Mouse (Mus musculus): ENCODE data around the gene Chst11. TPM values are rescaled to one million over a fixed set of nuclear protein-coding genes. Genes with fewer than 3 reads are reported as not detected.

The Chst11 gene
- polyA plus RNA-seq, 1 experiment from 2014 or later, result 5.4 TPM

DNA sequence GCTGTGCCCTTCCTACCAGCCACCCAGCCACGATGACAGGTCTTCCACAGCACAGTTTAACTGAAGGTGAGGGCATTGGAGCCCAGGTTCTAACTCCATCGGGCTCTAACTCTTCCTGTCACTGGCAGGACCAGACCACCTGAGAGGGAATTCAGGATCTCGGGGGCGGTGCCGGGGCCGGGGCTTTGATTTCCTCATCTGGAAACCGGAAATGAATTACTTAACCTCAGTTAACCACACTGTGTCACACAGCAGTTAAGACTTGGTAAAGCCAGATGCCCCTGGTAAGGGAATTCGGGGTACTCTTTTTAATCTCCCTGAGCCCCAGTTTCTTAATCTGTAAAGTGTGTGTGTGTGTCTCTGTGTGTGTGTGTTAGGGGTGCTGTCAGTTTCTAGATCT, 115.6 kb downstream of the Chst11 start:
- ATAC-seq (ENCODE audit: low FRiP score, low TSS enrichment), result no peak
- Histone ChIP-seq H3K27ac (ENCODE audit: low read depth, low read length) (peak overlapping the region; percentile 9; the same call in 1 of the 2 replicates), H3K9ac (ENCODE audit: low read depth, low read length) (no peak overlapping the region), H3K9me3 (ENCODE audit: control insufficient read depth, low read length) (no peaks in the 10 kb centered on the region), H3K4me3 (ENCODE audit: low read length) (no peak overlapping the region), H3K27me3 (ENCODE audit: control insufficient read depth, insufficient read depth, low read length) (no peaks in the 10 kb centered on the region), H3K36me3 (ENCODE audit: control insufficient read depth, insufficient read depth, low read length) (no peaks in the 10 kb centered on the region), H3K4me2 (replicated peaks; ENCODE audit: low read depth, low read length) (no peak overlapping the region), H3K4me1 (ENCODE audit: control insufficient read depth, insufficient read depth, low read length) (peaks cover 50% of the 10 kb centered on the region)
- 36% methylated on average over 8 of the region's 8 CpGs for WGBS

GRCm38 (mm10) chr10:83101421-83102207, 116.3 kb downstream of the Chst11 start:
- 83% methylated on average over 9 of the region's 9 CpGs for WGBS
- Histone ChIP-seq H3K9me3 (ENCODE audit: control insufficient read depth, low read length) (no peaks in the 10 kb centered on the region), H3K4me1 (ENCODE audit: control insufficient read depth, insufficient read depth, low read length) (peaks cover 50% of the 10 kb centered on the region), H3K9ac (ENCODE audit: low read depth, low read length) (no peak overlapping the region), H3K27me3 (ENCODE audit: control insufficient read depth, insufficient read depth, low read length) (no peaks in the 10 kb centered on the region), H3K4me2 (replicated peaks; ENCODE audit: low read depth, low read length) (no peak overlapping the region), H3K36me3 (ENCODE audit: control insufficient read depth, insufficient read depth, low read length) (no peaks in the 10 kb centered on the region), H3K4me3 (ENCODE audit: low read length) (no peak overlapping the region), H3K27ac (ENCODE audit: low read depth, low read length) (peak overlapping the region; percentile 9; the same call in 1 of the 2 replicates)
- ATAC-seq (ENCODE audit: low FRiP score, low TSS enrichment), result no peak

GRCm38 (mm10) chr10:83102745-83103144, 117.4 kb downstream of the Chst11 start:
- H3K4me3 ChIP-seq (ENCODE audit: low read length), result no peak overlapping the region
- WGBS, result 26% methylated on average over 15 of the region's 15 CpGs
- H3K4me2 ChIP-seq (replicated peaks; ENCODE audit: low read depth, low read length), result no peak overlapping the region
- ATAC-seq (ENCODE audit: low FRiP score, low TSS enrichment), result no peak
- no peak overlapping the region for H3K27ac ChIP-seq (ENCODE audit: low read depth, low read length)
- H3K9me3 ChIP-seq (ENCODE audit: control insufficient read depth, low read length), result no peaks in the 10 kb centered on the region
- no peaks in the 10 kb centered on the region for H3K27me3 ChIP-seq (ENCODE audit: control insufficient read depth, insufficient read depth, low read length)
- H3K36me3 ChIP-seq (ENCODE audit: control insufficient read depth, insufficient read depth, low read length), result no peaks in the 10 kb centered on the region
- H3K9ac ChIP-seq (ENCODE audit: low read depth, low read length), result no peak overlapping the region
- peaks cover 47% of the 10 kb centered on the region for H3K4me1 ChIP-seq (ENCODE audit: control insufficient read depth, insufficient read depth, low read length)

- no peaks in the 10 kb centered on the region for H3K36me3 ChIP-seq (ENCODE audit: control insufficient read depth, insufficient read depth, low read length)
- H3K4me1 ChIP-seq (ENCODE audit: control insufficient read depth, insufficient read depth, low read length), result peaks cover 38% of the 10 kb centered on the region
- ATAC-seq (ENCODE audit: low FRiP score, low TSS enrichment), result no peak
- no peak overlapping the region for H3K4me2 ChIP-seq (replicated peaks; ENCODE audit: low read depth, low read length)
- no peaks in the 10 kb centered on the region for H3K27me3 ChIP-seq (ENCODE audit: control insufficient read depth, insufficient read depth, low read length)
- H3K9me3 ChIP-seq (ENCODE audit: control insufficient read depth, low read length), result no peaks in the 10 kb centered on the region
- 61% methylated on average over 8 of the region's 8 CpGs for WGBS
- H3K27ac ChIP-seq (ENCODE audit: low read depth, low read length), result no peak overlapping the region
- no peak overlapping the region for H3K9ac ChIP-seq (ENCODE audit: low read depth, low read length)
- no peak overlapping the region for H3K4me3 ChIP-seq (ENCODE audit: low read length)
Observed at GRCm38 (mm10) chr10:83104221-83104620, 118.9 kb downstream of the Chst11 start.

- Histone ChIP-seq H3K4me2 (replicated peaks; ENCODE audit: low read depth, low read length) (no peak overlapping the region), H3K27ac (ENCODE audit: low read depth, low read length) (no peak overlapping the region), H3K27me3 (ENCODE audit: control insufficient read depth, insufficient read depth, low read length) (no peaks in the 10 kb centered on the region), H3K36me3 (ENCODE audit: control insufficient read depth, insufficient read depth, low read length) (no peaks in the 10 kb centered on the region), H3K9ac (ENCODE audit: low read depth, low read length) (no peak overlapping the region), H3K4me1 (ENCODE audit: control insufficient read depth, insufficient read depth, low read length) (peaks cover 28% of the 10 kb centered on the region), H3K9me3 (ENCODE audit: control insufficient read depth, low read length) (no peaks in the 10 kb centered on the region), H3K4me3 (ENCODE audit: low read length) (no peak overlapping the region)
- ATAC-seq (ENCODE audit: low FRiP score, low TSS enrichment), result no peak
- WGBS, result 66% methylated on average over 7 of the region's 7 CpGs
Observed at GRCm38 (mm10) chr10:83106152-83106746, 121.0 kb downstream of the Chst11 start.

GRCm38 (mm10) chr10:83107385-83107784, 122.1 kb downstream of the Chst11 start:
- no peak for ATAC-seq (ENCODE audit: low FRiP score, low TSS enrichment)
- Histone ChIP-seq H3K27me3 (ENCODE audit: control insufficient read depth, insufficient read depth, low read length) (no peaks in the 10 kb centered on the region), H3K9me3 (ENCODE audit: control insufficient read depth, low read length) (no peaks in the 10 kb centered on the region), H3K4me3 (ENCODE audit: low read length) (no peak overlapping the region), H3K27ac (ENCODE audit: low read depth, low read length) (no peak overlapping the region), H3K4me2 (replicated peaks; ENCODE audit: low read depth, low read length) (no peak overlapping the region), H3K4me1 (ENCODE audit: control insufficient read depth, insufficient read depth, low read length) (peaks cover 23% of the 10 kb centered on the region), H3K36me3 (ENCODE audit: control insufficient read depth, insufficient read depth, low read length) (no peaks in the 10 kb centered on the region), H3K9ac (ENCODE audit: low read depth, low read length) (no peak overlapping the region)
- WGBS, result 45% methylated on average over 8 of the region's 8 CpGs

DNA sequence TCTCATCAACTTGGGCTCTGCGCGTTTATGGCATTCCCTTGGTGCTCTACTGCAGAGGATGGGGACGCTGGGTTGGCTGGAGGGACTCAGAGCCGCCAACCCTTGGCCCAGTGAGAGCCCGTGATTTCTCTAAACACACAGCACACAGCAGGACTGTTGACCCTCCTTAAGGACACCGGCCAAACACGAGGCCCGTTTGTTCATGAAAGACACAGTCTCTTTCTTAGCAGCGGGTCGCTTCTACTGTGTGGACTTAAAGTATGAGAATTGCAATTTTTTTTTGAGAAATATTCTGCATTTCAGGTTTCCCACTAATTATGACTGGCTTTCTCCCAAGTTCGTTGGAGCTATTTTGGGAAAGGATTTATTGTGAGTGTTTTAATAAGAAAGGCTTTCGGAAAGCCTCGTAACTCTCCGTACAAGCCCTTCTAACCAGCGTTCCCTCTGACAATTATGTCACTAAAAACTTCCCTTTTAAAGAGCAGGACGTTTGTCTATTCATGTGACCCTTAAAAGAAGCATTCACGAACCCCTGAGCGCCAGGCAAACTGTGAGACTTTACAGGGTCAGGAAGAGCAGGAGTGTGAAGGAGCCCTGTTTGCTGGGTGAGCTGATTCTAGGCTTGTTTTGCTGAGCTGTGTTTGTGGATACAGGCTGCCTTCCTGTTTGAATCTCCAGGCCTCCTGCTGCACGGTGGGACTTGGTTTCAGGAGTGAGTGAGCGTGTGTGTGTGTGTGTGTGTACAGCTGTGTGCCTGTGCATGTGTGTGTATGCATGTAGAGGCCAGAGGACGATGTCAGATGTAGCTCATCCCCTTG, 122.8 kb downstream of the Chst11 start:
- Histone ChIP-seq H3K4me1 (ENCODE audit: control insufficient read depth, insufficient read depth, low read length) (peaks cover 16% of the 10 kb centered on the region), H3K9ac (ENCODE audit: low read depth, low read length) (no peak overlapping the region), H3K36me3 (ENCODE audit: control insufficient read depth, insufficient read depth, low read length) (no peaks in the 10 kb centered on the region), H3K4me2 (replicated peaks; ENCODE audit: low read depth, low read length) (no peak overlapping the region), H3K4me3 (ENCODE audit: low read length) (no peak overlapping the region), H3K27ac (ENCODE audit: low read depth, low read length) (no peak overlapping the region), H3K9me3 (ENCODE audit: control insufficient read depth, low read length) (no peaks in the 10 kb centered on the region), H3K27me3 (ENCODE audit: control insufficient read depth, insufficient read depth, low read length) (no peaks in the 10 kb centered on the region)
- WGBS, result 54% methylated on average over 21 of the region's 21 CpGs
- ATAC-seq (ENCODE audit: low FRiP score, low TSS enrichment), result no peak

- no peaks in the 10 kb centered on the region for H3K9me3 ChIP-seq (ENCODE audit: control insufficient read depth, low read length)
- H3K4me2 ChIP-seq (replicated peaks; ENCODE audit: low read depth, low read length), result no peak overlapping the region
- H3K27ac ChIP-seq (ENCODE audit: low read depth, low read length), result no peak overlapping the region
- no peaks in the 10 kb centered on the region for H3K27me3 ChIP-seq (ENCODE audit: control insufficient read depth, insufficient read depth, low read length)
- H3K4me3 ChIP-seq (ENCODE audit: low read length), result no peak overlapping the region
- no peaks in the 10 kb centered on the region for H3K36me3 ChIP-seq (ENCODE audit: control insufficient read depth, insufficient read depth, low read length)
- H3K9ac ChIP-seq (ENCODE audit: low read depth, low read length), result no peak overlapping the region
- ATAC-seq (ENCODE audit: low FRiP score, low TSS enrichment), result no peak
- H3K4me1 ChIP-seq (ENCODE audit: control insufficient read depth, insufficient read depth, low read length), result peaks cover 15% of the 10 kb centered on the region
- WGBS, result 91% methylated on average over 6 of the region's 6 CpGs
Observed at GRCm38 (mm10) chr10:83108946-83109345, 123.6 kb downstream of the Chst11 start.

- WGBS, result 90% methylated on average over 6 of the region's 6 CpGs
- H3K9me3 ChIP-seq (ENCODE audit: control insufficient read depth, low read length), result no peaks in the 10 kb centered on the region
Observed at GRCm38 (mm10) chr10:83111046-83111445, 125.7 kb downstream of the Chst11 start.

More at GRCm38 (mm10) chr10:83111046-83111445, 125.7 kb downstream of the Chst11 start:
- Histone ChIP-seq H3K27me3 (ENCODE audit: control insufficient read depth, insufficient read depth, low read length) (no peaks in the 10 kb centered on the region), H3K4me3 (ENCODE audit: low read length) (no peak overlapping the region), H3K4me2 (replicated peaks; ENCODE audit: low read depth, low read length) (no peak overlapping the region), H3K27ac (ENCODE audit: low read depth, low read length) (no peak overlapping the region), H3K4me1 (ENCODE audit: control insufficient read depth, insufficient read depth, low read length) (peaks cover 4% of the 10 kb centered on the region), H3K36me3 (ENCODE audit: control insufficient read depth, insufficient read depth, low read length) (no peaks in the 10 kb centered on the region), H3K9ac (ENCODE audit: low read depth, low read length) (no peak overlapping the region)
- no peak for ATAC-seq (ENCODE audit: low FRiP score, low TSS enrichment)

Measured in kidney, embryonic 14.5 days (tissue).